Mouse (Mus musculus): ENCODE measurements around the gene Msrb1. TPM values are rescaled to one million over a fixed set of nuclear protein-coding genes. Genes with fewer than 3 reads are reported as not detected.

Msrb1 gene
- total and polyA plus RNA-seq, 2 experiments from 2014 or later, result 19.3 to 28.6 TPM

DNA sequence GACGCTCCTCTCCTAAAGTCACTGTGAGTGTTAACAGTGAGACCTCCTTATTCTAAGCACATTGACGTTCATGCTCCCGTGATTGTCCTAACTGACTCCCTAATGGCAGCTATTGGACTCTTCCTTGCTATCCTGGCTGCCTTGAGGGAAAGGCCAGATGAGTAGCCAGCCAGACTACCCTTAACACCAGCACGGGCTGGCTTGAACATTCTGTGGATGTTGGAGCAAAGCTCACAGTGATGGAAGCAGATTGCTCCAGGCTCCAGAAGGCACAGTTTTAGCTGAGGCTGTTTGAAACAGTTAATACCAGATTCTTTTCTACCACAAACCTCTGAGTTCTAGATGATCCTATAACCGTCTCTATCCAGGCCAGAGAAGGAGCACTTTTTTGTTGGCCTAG lies 7.5 kb downstream of the Msrb1 start:
- H3K36me3 ChIP-seq (ENCODE audit: insufficient read depth), result peaks cover 5% of the 10 kb centered on the region; the same call in 1 of the 2 replicates
- no peak overlapping the region for H3K4me3 ChIP-seq (ENCODE audit: low read depth, low read length)
- H3K9me3 ChIP-seq (ENCODE audit: low read length), result no peaks in the 10 kb centered on the region
- no peak overlapping the region for H3K27ac ChIP-seq (ENCODE audit: low read depth, low read length)
- 73% methylated on average over 5 of the region's 5 CpGs for WGBS
- H3K27me3 ChIP-seq (ENCODE audit: insufficient read depth, low read length), result no peaks in the 10 kb centered on the region
- DNase-seq (no peak), ATAC-seq (no peak)
- TF ChIP-seq CTCF (IDR thresholded peaks at IDR 0.05; ENCODE audit: low read depth), result no peak
- H3K4me1 ChIP-seq (ENCODE audit: insufficient read depth), result no peaks in the 10 kb centered on the region
- no peak overlapping the region for H3K4me2 ChIP-seq (ENCODE audit: low read depth)
- no peak overlapping the region for H3K9ac ChIP-seq

DNA sequence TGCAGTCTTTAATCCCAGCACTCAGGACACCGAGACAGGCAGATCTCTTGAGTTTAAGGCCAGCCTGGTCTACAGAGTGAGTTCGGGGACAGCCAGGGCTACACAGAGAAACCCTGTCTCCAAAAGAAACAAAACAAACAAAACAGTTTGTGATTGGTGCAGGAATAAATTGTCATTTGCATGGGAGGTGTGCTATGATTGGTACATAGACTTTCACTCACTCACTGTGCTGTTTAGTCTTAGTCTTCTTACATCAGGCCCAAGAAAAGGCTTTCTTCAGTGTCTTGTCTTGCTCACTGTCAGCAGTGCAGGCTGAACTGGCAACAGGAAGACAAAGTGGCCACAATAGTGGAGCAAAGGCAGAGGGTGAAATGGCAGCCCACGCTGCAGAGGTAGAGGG lies 7.9 kb downstream of the Msrb1 start:
- no peak for ATAC-seq
- Histone ChIP-seq H3K4me2 (ENCODE audit: low read depth) (no peak overlapping the region), H3K4me1 (ENCODE audit: insufficient read depth) (no peaks in the 10 kb centered on the region), H3K36me3 (ENCODE audit: insufficient read depth) (peaks cover 5% of the 10 kb centered on the region; the same call in 1 of the 2 replicates), H3K9me3 (ENCODE audit: low read length) (no peaks in the 10 kb centered on the region), H3K4me3 (ENCODE audit: low read depth, low read length) (no peak overlapping the region), H3K27ac (ENCODE audit: low read depth, low read length) (no peak overlapping the region), H3K9ac (no peak overlapping the region), H3K27me3 (ENCODE audit: insufficient read depth, low read length) (no peaks in the 10 kb centered on the region)
- TF ChIP-seq CTCF (IDR thresholded peaks at IDR 0.05; ENCODE audit: low read depth), result no peak
- 83% methylated on average over 3 of the region's 3 CpGs for whole genome bisulfite sequencing
- DNase-seq, result no peak

- Histone ChIP-seq H3K36me3 (ENCODE audit: insufficient read depth) (peaks cover 5% of the 10 kb centered on the region; the same call in 1 of the 2 replicates), H3K27ac (ENCODE audit: low read depth, low read length) (no peak overlapping the region), H3K4me3 (ENCODE audit: low read depth, low read length) (no peak overlapping the region), H3K9me3 (ENCODE audit: low read length) (no peaks in the 10 kb centered on the region), H3K9ac (no peak overlapping the region), H3K4me2 (ENCODE audit: low read depth) (no peak overlapping the region), H3K4me1 (ENCODE audit: insufficient read depth) (no peaks in the 10 kb centered on the region), H3K27me3 (ENCODE audit: insufficient read depth, low read length) (peaks cover 5% of the 10 kb centered on the region)
- DNase-seq, result peak; percentile 91
- peak; percentile 92 for TF ChIP-seq CTCF (IDR thresholded peaks at IDR 0.05; ENCODE audit: low read depth)
- 21% methylated on average over 7 of the region's 7 CpGs for WGBS
- peak; percentile 89 for ATAC-seq
These were observed 9.4 kb downstream of the Msrb1 start for GRCm38 (mm10) chr17:24745526-24746497.

DNA sequence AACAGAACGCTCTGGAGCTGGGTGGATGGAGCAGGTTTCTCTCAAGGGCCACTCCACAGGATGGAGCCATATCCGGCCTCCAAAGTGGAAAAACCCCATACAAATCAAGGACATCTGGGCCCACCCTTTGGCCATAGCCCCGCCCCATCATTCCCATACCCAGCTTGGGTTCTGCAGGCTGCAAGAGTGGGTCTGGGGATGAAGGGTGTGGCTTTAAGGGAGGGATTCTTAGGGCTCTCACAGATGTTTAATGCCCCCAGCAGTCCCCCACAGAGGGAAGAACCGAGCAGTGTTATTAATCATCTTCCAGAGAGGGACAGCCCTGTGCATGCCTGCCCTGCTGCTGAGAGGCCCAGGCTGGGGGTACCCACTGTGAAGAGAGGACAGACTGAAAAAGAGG lies 10.5 kb downstream of the Msrb1 start:
- H3K27ac ChIP-seq (ENCODE audit: low read depth, low read length), result no peak overlapping the region
- H3K4me2 ChIP-seq (ENCODE audit: low read depth), result no peak overlapping the region
- no peaks in the 10 kb centered on the region for H3K9me3 ChIP-seq (ENCODE audit: low read length)
- H3K36me3 ChIP-seq (ENCODE audit: insufficient read depth), result peaks cover 2% of the 10 kb centered on the region; the same call in 1 of the 2 replicates
- DNase-seq (no peak), ATAC-seq (no peak)
- H3K4me3 ChIP-seq (ENCODE audit: low read depth, low read length), result no peak overlapping the region
- peaks cover 5% of the 10 kb centered on the region for H3K27me3 ChIP-seq (ENCODE audit: insufficient read depth, low read length)
- no peak overlapping the region for H3K9ac ChIP-seq
- TF ChIP-seq CTCF (IDR thresholded peaks at IDR 0.05; ENCODE audit: low read depth), result no peak
- WGBS, result 62% methylated on average over 4 of the region's 4 CpGs
- H3K4me1 ChIP-seq (ENCODE audit: insufficient read depth), result no peaks in the 10 kb centered on the region

- Histone ChIP-seq H3K9ac (no peak overlapping the region), H3K27me3 (ENCODE audit: insufficient read depth, low read length) (peaks cover 37% of the 10 kb centered on the region), H3K4me2 (ENCODE audit: low read depth) (no peak overlapping the region), H3K9me3 (ENCODE audit: low read length) (no peaks in the 10 kb centered on the region), H3K4me1 (ENCODE audit: insufficient read depth) (peaks cover 4% of the 10 kb centered on the region; the same call in 1 of the 2 replicates), H3K27ac (ENCODE audit: low read depth, low read length) (no peak overlapping the region), H3K4me3 (ENCODE audit: low read depth, low read length) (no peak overlapping the region), H3K36me3 (ENCODE audit: insufficient read depth) (no peaks in the 10 kb centered on the region)
- DNase-seq, result no peak
- ATAC-seq, result no peak
- TF ChIP-seq CTCF (IDR thresholded peaks at IDR 0.05; ENCODE audit: low read depth), result no peak
- 18% methylated on average over 4 of the region's 4 CpGs for WGBS
These were observed 15.1 kb downstream of the Msrb1 start for GRCm38 (mm10) chr17:24751528-24751927.

DNA sequence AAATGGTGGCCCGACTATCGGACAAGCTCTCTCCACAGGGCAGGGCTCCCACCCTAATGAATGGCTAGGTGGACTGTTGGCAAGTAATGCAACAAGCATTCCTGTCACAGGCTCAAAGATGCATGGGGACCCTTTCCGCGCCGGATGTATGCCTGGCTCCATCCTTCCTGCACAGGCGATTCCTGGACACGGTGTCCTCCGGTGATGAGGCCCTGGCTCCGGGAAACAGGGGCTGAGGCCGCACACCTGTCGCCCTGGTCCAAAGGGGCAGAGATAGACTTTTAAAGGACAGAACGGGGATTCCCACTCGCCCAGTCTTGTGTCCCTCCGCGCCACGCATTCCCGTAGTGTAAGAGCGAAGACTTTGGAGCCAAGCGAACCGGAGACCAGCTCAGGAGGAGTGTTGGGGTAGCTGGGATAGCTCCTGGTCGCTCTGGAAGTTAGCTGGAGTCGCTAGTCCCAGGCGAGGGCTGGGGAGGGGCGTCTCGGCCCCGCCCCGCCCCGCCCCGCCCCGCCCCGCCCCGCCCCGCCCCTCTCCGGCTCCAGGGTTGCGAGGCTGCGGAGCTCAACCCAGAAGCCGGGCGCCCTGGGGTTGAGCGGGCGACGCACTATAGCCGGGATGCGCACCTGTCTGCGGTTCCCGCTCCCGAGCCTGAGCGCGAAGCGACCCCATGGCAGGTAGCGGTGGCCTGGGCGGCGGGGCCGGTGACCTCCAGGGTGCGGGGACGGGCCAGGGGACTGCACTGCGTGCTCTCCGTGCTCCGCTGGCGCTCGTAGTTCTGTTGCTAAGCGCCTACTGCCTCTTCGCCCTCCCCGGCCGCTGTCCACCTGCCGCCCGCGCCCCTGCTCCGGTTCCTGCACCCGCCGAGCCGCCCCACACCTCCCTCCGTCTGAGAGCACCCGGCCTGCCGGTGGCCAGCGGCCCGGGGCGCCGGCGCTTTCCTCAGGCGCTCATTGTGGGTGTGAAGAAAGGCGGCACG lies 16.3 kb downstream of the Msrb1 start, which contains the start of gene Hs3st6:
Gene Hs3st6, plus strand, starts transcription at position 574 of the 980 bp plus-strand sequence.
- Histone ChIP-seq H3K4me1 (ENCODE audit: insufficient read depth) (peaks cover 4% of the 10 kb centered on the region; the same call in 1 of the 2 replicates), H3K9me3 (ENCODE audit: low read length) (no peaks in the 10 kb centered on the region), H3K27ac (ENCODE audit: low read depth, low read length) (no peak within 1 kb of the TSS), H3K9ac (0 out of 2 replicates have a peak within 1 kb of the TSS, but pooled peaks have one; percentile 14), H3K4me2 (ENCODE audit: low read depth) (peak within 1 kb of the TSS; percentile 72), H3K36me3 (ENCODE audit: insufficient read depth) (no peaks in the 10 kb centered on the region), H3K4me3 (ENCODE audit: low read depth, low read length) (peak within 1 kb of the TSS; percentile 37), H3K27me3 (ENCODE audit: insufficient read depth, low read length) (peaks cover 37% of the 10 kb centered on the region)
- TF ChIP-seq CTCF (IDR thresholded peaks at IDR 0.05; ENCODE audit: low read depth), result no peak
- ATAC-seq (peak; percentile 27; the same call in 1 of the 2 replicates), DNase-seq (no peak)
- WGBS, result 3% methylated on average over 59 of the region's 82 CpGs

Data from forebrain, postnatal 0 days (tissue).